Mouse (Mus musculus) frontal cortex, postnatal 14 days (tissue): ENCODE measurements around the gene Dysf.

ENCODE experiments used
- DNase-seq, 2 experiments: peaks; one replicate each; pipeline ENCODE4 v3.0.0; 2022; ENCODE audit warnings: low spot score in 2 of 2

Dysf gene

DNA sequence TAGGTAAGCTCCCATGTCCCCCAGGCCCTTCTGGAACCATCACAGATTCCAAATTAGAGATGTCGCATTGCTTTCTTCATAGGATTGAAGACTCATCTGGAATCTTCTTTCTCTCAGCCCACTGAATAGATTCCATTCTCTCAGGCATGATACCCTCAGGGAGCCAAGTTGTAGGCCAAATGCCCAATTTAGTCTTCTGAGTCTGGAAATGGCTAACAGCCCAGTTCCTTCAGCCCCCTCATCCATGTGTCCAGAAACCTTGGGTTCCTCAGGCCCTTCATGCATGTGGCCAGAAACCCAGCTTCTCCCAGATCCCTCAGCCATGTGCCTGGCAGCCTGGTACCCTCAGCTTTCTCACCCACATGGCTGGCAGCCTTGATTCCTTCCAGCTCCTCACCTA is 160.2 kb downstream of the Dysf start:
- no peak for DNase-seq

DNA sequence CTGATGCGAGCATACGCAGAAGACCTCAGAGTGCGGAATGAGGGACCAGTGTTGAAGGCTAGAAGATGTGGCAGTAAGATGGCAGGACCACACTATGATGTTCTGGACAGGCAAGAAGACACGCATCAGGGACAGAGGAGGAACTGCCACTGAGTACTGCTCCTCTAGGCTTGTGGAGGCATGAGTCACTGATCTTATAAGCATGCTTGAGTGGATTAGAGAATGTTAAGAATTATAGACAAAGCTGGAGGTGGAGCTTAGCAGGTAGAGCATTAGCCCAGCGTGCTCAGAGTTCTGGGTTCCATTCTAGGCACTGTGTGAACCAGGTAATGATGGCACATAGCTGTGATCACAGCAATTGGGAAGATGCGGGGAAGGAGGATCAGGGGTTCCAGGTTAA is 165.2 kb downstream of the Dysf start:
- no peak for DNase-seq

DNA sequence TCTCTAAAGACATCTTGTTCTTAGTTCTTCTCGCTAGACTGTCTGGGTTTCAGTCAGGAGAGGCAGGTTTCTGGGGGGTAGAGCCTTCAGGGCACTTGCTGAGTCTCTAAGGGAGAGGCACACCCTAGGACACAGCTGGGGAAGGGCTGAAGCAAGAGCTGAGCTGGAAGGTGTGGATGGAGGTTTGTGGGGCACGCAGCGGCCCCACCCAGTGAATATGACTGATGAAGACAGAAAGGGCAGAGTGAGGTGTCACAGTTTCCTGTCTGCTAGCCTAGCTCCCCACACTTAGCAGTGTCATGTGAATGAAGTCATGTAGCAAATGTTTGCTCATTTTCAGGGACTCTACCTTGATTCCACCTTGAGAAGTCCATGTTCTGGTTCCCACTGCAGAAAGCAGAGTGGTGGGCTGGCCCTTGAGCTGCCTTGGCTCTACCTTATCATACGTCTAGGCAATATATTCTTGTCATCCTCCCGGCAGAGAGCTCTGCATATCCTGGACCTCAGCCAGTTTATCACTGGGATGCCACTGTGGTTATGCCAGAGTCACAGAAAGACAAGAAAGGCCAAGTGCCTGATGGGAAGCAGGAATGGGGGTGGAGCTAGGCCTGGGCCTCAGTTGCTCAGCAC is 170.5 kb downstream of the Dysf start:
- DNase-seq, result no peak

DNA sequence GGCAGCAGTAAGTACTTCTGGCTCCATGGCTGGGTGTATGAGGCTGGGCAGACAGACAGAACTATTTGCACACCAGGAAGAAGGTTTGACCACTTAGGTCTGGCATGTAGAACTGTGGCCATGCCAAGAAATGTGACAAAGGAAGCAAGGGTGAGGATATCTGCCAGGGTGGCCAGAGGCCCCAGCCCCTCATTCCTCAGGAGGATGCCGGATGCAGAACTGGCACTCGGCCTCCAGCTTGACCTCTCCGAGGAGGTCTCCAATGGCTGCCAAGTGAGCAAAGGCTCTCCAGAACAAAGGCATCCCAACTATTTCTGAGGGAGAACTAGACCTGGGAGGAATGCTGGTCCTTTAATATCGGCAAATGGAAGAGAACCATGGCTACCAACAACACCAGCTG is 173.1 kb downstream of the Dysf start:
- no peak for DNase-seq

DNA sequence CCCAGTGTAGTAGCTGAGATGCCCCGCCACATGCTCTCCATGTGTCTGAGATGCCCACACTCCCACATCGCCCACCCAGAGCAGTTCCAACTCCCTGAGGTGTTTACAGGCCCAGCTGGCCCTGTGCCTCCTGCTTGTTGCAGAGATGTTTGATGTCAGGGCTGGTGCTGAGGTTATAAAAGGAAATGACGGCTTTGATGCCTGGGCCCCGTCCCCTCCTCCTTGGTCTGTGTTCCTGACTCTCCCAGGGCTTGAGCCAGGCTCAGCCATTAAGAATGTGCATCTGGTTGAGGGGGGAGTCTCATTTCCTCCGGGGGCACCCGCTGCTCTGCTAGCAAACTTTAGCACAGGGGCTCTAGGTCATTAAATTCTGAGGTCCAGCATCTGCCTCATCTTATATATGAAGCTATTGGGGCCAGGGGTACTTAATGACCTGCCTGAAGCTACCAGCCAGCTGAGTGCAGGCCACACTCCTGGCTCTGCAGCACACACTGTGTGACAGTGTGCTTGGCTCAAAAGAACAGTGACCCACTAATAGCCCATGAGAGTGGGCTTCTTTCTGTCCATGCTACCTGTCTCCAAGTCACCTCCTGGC is 183.4 kb downstream of the Dysf start:
- no peak for DNase-seq

DNA sequence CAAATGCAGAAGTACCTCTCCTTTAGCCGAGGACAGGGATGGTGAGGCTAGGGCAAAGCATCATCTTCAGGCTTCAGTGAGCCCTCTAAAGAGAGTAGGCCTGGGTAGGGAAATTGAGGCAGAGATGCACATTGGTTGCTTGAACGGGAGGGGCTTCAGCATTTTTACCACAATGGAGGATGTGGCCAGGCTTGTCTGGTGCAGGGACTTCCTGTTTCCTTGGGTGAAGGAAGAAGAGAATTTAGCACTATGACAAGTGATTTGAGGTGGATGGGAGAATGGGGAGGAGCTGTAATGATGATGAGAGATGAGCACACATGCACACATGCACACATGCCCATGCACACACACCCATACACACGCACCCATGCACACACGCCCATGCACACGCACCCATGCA is 188.1 kb downstream of the Dysf start:
- no peak for DNase-seq

DNA sequence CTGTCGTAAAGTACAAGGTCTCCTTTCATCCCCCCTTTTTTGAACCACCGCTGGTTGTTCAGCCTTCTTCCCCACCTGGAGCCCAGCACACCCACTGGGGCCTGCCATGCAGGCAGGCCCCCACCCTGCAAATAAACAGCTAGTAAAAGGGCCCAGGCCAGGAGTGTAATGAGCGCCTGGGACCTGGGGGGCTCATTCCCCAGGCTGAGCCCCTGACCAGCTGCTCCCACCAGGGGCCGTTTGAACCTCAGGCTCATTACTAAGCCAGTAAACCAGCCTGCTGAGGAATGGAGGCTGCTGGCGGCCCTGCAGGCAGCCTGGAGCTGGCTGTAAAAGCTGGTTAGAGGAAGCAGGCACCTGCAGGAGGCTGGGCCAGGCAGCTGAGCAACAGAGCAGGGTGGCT is 189.4 kb downstream of the Dysf start:
- DNase-seq, result no peak

DNA sequence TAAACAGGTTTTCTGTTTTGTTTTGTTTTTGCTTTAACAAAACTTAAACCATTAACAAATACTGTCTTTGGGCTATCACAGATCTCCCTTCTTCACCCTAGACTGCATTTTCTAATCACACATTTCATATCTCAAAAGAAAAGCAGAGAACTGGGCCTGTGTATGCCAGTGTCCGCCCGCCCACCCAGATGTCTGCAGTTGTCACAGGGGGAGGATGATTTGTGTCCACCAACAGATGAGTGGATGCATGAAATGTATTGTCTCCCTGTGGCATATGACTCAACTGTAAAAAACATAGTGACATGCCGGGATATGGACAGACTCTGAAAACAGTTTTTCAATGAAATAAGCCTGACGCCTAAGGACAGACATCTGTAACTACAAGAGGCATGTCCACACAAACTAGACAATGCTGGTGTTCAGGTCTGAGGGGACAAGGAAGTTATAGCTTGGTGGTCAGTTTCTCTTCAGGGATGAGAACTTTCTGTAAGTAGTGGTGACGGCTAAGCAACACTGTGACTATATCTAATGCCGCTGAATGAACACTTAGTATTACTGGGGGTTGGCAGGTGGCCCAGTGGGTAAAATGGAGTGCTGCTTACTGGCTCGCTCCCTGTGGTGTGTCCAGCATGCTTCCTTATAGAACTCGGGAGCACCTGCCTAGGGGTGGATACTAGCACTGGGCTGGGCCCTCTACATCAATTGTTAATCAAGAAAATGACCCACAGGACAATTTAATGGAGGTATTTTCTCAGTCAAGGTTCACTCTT is 193.5 kb downstream of the Dysf start:
- DNase-seq, result no peak

DNA sequence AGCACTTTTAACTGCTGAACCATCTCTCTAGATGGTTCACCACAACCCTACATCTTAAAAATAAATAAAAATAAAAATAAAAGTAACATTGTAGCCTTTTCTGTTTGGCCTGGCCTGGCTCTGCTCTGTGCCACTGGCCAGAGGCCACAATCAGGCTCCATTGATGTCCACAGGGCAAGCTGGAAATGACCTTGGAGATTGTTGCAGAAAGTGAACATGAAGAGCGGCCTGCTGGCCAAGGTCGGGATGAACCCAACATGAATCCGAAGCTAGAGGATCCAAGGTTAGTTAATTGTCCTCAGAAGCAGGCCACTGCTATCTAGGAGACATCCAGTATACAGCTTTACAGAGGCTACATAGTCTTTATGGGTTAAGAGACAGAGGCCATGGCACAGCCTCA is 197.2 kb downstream of the Dysf start:
- DNase-seq, result no peak

DNA sequence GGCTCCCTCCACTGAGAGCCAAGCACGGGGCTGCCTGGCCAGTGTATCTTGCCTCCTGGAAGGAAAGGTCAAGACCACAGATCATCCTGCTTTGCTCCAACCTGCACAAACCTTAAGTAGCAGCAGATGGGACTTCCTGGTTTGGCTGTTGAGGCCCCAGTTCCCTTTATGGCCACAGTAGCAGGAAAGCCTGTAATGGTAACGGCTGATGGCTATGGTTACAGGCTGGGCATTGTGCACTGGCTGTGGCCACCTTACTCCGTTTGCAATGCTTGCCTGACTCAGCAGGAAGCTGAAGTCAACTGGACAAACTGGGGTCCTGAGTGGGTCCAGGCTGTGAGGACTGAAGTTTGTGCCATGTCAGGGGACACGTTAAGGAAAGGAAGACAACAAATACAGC is 200.2 kb downstream of the Dysf start:
- no peak for DNase-seq

DNA sequence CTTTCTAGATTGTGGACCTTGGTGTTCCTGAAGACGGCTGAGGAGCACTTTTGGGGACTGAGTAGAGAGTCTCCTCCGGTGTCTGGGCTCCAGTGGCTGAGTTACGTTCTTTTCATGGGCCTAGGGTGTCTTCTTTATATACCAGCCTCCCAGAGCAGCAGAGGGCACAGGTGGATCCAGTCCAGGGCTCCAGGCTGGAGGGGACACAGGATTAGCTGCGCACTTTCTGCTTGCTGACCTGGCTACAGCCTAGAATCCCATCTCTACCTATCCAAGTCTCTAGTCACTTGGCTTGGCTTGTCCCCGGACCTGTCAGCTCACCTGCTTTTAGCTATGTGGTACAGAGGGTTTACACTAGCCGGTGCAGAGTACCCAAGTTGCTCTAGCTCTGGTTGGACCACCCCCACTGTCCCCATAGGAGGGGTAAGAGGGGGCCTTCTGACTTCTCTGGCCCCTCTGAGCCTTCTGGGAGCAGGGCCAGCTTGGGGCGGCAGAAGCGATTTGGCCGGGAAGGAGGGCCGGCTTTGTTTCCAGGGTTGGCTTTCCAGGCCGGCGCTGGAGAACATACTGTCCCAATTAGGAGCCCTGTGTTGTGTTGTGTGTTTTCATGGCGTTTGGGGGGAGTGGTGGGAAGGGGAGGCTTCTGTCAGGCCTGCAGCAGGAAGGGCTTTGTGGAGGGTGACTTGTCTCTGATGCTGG is 201.5 kb downstream of the Dysf start:
- DNase-seq, result no peak

DNA sequence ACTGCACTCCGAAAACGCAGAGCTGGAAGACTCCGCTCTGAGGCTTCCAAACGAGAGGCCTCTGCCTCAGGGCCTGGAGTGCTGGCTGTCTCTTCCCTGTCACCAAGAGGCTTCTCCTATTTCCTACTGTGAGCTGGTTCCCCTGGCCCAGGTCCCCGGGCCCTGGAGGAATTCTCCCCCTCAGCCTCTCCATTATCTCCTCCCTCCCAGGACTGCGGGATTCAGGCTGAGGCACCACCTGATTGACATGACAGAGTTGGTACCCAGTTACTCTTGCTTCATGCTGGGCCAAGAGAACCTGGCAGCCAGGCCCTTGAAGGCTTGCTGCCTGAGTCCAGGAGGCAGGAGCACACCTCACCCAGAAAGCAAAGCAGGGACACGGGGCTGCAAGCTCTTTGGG is 203.1 kb downstream of the Dysf start:
- no peak for DNase-seq

DNA sequence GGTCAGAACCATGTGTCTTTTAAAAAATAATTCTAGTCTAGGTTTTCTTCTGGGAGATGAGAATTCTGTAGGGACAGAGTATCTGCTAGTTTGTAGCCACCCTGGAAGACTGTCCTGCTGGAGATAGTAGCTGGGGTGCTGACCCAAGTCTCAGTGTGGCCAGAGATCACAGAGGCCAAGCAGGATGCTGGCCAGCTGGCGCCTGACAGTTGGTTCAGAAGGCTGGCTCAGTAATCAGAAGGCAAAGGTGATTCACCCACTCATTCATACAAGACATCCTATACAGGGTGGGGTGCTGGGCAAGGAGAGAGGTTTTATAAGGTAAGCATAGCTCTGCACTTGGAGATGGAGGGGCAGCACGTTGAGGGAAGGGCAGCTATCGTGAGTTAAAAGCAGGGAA is 204.7 kb downstream of the Dysf start:
- no peak for DNase-seq

DNA sequence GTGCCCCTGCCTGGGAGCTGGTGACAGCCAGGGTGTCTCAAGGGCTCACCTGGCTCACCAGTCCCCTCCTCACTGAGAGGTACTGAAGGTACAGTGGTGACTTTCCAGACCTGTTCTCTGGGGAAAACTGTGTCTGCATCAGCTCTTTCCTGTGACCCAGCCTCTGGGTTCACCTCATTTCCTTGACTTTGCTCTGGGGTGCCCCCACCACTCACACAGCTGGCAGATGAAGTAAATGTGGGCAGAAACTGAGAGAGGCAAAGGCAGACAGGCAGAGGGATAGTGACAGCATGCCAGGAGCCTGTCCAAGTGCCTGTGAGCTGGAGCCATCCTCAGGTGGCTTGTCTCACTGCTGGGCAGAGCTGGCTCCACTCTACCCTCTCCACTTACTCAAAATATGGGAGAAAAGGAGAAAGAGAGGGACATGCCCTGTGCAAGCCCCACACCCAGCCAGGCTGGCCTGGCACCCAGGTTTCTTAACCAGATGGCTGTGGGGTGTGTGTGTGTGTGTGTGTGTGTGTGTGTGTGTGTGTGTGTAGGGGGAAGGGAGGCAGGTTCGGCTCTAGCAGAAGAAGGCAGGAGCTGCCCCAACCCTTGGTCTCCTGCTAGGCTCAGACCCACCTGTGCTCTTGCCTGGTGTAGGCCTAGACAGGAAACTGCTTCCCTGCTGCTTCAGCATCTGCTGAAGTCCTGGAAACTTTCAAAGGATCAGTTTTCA is 209.0 kb downstream of the Dysf start:
- DNase-seq, result no peak

DNA sequence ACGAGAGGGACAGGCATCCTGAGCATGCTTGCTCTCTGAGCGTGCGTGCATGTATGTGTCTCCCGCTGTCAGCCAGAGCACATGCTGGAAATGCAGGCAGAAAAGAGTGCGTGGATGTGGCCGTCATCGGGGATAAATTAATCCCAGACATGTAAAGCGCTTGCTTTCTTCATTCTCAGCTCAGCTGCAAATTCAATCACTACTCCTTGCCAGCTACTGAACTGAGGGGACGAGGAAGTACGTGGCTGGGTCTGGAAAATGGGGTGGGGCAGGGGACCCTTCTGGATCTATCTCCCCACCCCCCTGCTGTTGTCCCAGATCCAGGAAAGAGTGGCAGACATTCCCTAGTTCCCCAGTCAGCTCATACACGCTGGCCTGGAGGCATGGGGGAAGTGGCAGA is 210.7 kb downstream of the Dysf start:
- DNase-seq, result no peak

DNA sequence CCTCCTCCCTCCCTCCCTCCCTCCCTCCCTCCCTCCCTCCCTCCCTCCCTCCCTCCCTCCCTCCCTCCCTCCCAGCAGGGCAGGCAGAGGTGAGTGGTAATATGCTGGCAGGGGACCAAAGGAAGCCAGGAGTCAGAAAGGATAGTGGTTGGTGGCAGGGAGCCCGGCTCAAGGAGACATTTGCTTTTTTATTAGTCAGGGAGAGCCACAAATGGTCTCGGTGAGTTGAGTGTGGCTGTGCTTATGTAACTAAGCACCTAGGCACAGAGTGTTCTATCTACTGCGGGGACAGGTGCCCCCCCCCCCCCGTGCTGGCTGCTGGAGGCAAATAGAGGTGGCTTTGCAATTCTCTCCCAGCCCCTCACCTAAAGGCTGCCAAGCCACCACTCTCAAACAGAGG is 216.5 kb downstream of the Dysf start:
- DNase-seq, result no peak

DNA sequence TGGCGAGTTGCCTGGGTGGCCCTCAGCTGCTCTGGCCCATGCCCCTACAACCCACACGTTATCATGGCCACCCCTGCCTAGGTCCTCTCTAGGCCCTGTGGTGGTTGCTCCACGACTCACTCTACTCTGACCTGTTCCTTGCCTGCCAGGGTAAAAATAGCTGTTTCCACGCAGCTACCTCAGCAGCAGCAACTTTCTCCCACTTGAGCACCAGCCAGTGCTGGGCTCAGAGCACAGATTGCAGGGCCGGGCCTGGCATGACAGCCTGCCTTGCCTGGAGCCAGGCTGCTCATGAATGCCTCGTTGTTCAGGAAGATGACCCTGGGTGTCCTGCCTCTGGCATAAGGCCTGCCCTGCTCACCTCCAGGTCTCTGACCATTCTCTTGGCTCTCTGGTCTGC is 217.2 kb downstream of the Dysf start:
- peak; percentile 29 to 36 for DNase-seq

DNA sequence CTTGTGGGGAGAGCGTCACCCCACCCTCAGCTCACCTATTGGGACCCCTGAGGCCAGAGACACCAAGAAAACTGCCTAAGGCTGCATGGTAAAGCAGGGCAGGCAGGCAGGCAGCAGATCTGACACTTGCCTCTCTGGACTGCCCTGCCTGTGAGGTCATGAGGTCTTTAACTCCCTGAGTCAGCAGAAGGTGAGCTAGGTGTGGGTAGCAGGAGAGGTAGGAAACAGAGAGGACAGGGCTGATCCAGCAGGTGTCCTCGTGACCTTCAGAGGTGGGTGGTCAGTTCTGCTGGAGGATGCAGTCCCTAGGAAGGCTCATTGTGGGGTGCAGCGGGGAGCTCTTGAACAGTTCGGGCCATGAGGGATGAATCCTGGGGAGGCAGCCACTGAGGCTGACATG is 219.8 kb downstream of the Dysf start:
- no peak for DNase-seq

DNA sequence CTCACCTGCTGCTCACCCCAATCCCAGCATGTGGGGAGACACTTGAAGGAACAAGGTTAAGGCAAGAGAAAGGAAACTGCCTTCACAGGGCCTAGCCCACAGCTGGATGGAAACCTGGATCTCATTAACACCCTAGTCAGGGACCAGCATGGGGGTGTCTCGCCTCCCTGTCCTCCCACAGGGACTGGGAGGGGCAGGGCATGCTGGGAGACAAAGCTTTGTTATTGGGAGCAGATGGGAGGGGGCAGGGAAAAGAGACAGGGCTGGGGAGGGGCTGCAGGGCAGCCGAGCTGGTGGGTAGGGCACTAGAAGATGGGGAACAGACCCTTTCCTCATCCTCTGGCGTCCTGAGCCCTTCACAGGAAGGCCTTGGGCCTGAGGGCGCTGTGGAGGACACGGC is 220.4 kb downstream of the Dysf start:
- no peak for DNase-seq

DNA sequence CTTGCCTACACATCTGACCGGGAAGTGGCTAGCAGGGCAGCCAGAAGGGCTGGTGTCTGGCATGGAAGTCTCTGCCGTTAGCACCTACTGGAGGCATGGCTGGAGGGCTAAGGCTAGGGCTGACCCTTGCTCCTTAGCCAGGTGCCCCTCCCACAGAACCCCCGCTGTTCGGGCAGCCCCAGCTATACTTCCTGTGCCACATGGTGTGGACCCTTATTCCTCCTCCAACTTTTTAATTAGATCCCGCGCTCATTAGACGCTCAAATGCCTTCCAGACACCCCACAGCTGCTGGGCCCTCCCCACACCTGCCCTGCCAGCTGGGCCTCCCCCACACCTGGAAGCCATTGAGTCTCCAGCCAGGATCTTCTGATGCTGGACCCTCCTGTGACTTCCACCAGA is 221.3 kb downstream of the Dysf start:
- no peak for DNase-seq

DNA sequence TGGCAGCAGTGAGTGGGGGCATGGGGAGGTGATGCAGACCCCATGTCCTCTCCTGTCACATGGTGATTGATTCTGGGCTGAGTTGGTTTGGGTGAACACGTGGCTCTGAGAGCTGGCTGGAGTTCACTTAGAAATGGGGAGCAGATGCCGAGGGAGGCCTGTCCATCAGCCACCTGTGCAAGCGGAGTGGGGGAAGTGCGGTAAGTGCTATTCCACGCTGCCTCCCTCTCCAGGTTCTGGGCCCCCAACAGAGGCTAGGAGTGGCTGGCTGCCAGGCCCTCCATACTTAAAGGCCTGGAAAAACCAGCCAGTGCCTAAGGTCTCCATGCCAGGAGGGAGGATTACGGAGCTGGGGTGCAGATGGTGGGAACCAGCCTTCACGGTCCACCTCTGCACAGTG is 222.7 kb downstream of the Dysf start:
- DNase-seq, result no peak

DNA sequence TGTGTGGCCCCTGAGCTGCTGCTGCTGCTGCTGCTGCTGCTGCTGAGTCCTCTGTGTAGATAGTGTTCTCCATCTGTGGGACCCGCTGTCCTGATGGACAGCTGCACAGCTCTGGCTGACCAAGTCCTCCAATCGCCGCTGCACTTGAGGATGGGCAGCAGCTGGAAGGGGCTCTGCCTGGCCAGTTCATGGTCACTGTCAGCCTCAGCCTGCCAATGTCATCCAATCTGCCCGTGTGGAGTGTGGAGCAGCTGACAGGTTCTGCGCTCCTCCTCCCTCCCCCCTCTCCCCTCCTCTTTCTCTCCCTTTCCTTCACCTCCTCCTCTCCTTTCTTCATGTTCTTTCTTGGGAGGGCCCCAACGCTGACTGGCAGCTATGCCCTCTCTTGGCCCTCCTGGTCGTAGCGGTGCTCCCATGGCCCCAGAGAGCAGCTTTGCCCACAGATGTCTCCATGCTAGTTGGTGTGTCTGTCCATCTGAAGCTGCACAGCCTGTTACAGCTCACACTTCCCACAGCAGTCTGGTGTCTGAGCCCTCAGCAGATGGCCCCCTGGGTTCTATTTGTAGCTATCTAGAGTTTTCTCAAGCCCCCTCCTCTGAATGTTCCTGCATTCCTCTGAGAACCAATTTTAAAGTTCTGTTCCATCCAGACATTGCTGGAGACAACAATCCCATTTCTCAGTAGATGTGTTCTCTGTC is 223.8 kb downstream of the Dysf start:
- peak; percentile 33 for DNase-seq
